Mouse (Mus musculus) spleen, adult 2 months (tissue): ENCODE measurements around the gene Erc2. TPM values are rescaled to one million over a fixed set of nuclear protein-coding genes. Genes with fewer than 3 reads are reported as not detected.

Experiments used
- DNase-seq, 2 experiments: peaks; one replicate each; pipeline versions ENCODE4 v3.0.0 to v3.0.0-alpha.2; 2012 to 2021; ENCODE audit warnings: low spot score in 2 of 2, low read depth in 1 of 2
- H3K27ac ChIP-seq: fragments of 200-500 bp; 2 replicates; pipeline ENCODE4 v1.5.1; 2012; ENCODE audit warnings: low read length, inconsistent platforms; ENCODE audit not compliant: insufficient read depth
- H3K27me3 ChIP-seq: fragments of 200-500 bp; 2 replicates; pipeline ENCODE4 v1.6.1; 2012; ENCODE audit warnings: mild to moderate bottlenecking, moderate library complexity, low read length, inconsistent platforms; ENCODE audit not compliant: control insufficient read depth, insufficient read depth
- H3K36me3 ChIP-seq: fragments of 200-500 bp; 2 replicates; pipeline ENCODE4 v1.6.1; 2012; ENCODE audit warnings: mild to moderate bottlenecking, low read length, inconsistent platforms; ENCODE audit not compliant: control insufficient read depth, insufficient read depth
- H3K4me1 ChIP-seq: fragments of 200-500 bp; 2 replicates; pipeline ENCODE4 v1.6.1; 2011; ENCODE audit warnings: inconsistent platforms; ENCODE audit not compliant: control insufficient read depth, insufficient read depth, insufficient read length
- H3K4me3 ChIP-seq: fragments of 200-500 bp; 2 replicates; pipeline ENCODE4 v1.5.1; 2011; ENCODE audit warnings: mild to moderate bottlenecking, inconsistent platforms; ENCODE audit not compliant: insufficient read depth, insufficient read length; ENCODE audit errors: extremely low read depth
- CTCF ChIP-seq: fragments of 200-500 bp; IDR thresholded peaks from 2 replicates; pipeline ENCODE4 v1.5.1; 2011; ENCODE audit warnings: mild to moderate bottlenecking, inconsistent platforms; ENCODE audit not compliant: insufficient read depth, insufficient read length, insufficient replicate concordance; ENCODE audit errors: extremely low read depth
- POLR2A ChIP-seq: fragments of 200-500 bp; IDR thresholded peaks from 2 replicates; pipeline ENCODE4 v1.6.1; 2011; ENCODE audit warnings: low read depth, low read length, inconsistent platforms
- WGBS: fragments of 180-500 bp; shearing (Covaris S2); methylation state at CpG from one replicate; pipeline ENCODE4 v1.1.7; 2018; 5-methylcytosine and 5-hydroxymethylcytosine counted together
- polyA plus RNA-seq: library from polyadenylated mRNA; depleted of rRNA; stranded (reverse); fragments of >200 nt; gene quantifications from 2 replicates; pipeline ENCODE4 v1.2.3, GENCODE M21; 2012

Gene Erc2
- polyA plus RNA-seq, 1 experiment, result 0.11 TPM

- Histone ChIP-seq H3K27me3 (no peaks in the 10 kb centered on the region), H3K36me3 (no peaks in the 10 kb centered on the region), H3K4me3 (no peak overlapping the region), H3K4me1 (no peaks in the 10 kb centered on the region), H3K27ac (no peak overlapping the region)
- no peak for DNase-seq
- TF ChIP-seq CTCF, result no peak
- TF ChIP-seq POLR2A, result no peak
- 83% methylated on average over 7 of the region's 7 CpGs for WGBS
Measured at GRCm38 (mm10) chr14:28274826-28275225, 652.6 kb downstream of the Erc2 start.

- TF ChIP-seq POLR2A, result no peak
- no peak for TF ChIP-seq CTCF
- H3K36me3 ChIP-seq, result no peaks in the 10 kb centered on the region
- H3K27ac ChIP-seq, result no peak overlapping the region
- no peaks in the 10 kb centered on the region for H3K27me3 ChIP-seq
- no peaks in the 10 kb centered on the region for H3K4me1 ChIP-seq
- DNase-seq, result no peak
- no peak overlapping the region for H3K4me3 ChIP-seq
- WGBS, result 86% methylated on average over 6 of the region's 6 CpGs
Measured at GRCm38 (mm10) chr14:28278951-28279350, 656.7 kb downstream of the Erc2 start.

GRCm38 (mm10) chr14:28280376-28280775, 658.1 kb downstream of the Erc2 start:
- H3K36me3 ChIP-seq, result no peaks in the 10 kb centered on the region
- no peak overlapping the region for H3K27ac ChIP-seq
- no peaks in the 10 kb centered on the region for H3K4me1 ChIP-seq
- DNase-seq, result no peak
- H3K4me3 ChIP-seq, result no peak overlapping the region
- 89% methylated on average over 1 of the region's 1 CpGs for WGBS
- no peak for TF ChIP-seq CTCF
- no peak for TF ChIP-seq POLR2A
- H3K27me3 ChIP-seq, result no peaks in the 10 kb centered on the region

GRCm38 (mm10) chr14:28283319-28284095, 661.3 kb downstream of the Erc2 start:
- no peak for DNase-seq
- 96% methylated on average over 1 of the region's 1 CpGs for WGBS

GRCm38 (mm10) chr14:28286511-28286910, 664.3 kb downstream of the Erc2 start:
- no peak for DNase-seq
- no peaks in the 10 kb centered on the region for H3K27me3 ChIP-seq
- no peak for TF ChIP-seq CTCF
- TF ChIP-seq POLR2A, result no peak
- no peak overlapping the region for H3K4me3 ChIP-seq
- H3K27ac ChIP-seq, result no peak overlapping the region
- H3K36me3 ChIP-seq, result no peaks in the 10 kb centered on the region
- no peaks in the 10 kb centered on the region for H3K4me1 ChIP-seq

More at GRCm38 (mm10) chr14:28283319-28284095, 661.3 kb downstream of the Erc2 start:
- Histone ChIP-seq H3K27me3 (no peaks in the 10 kb centered on the region), H3K4me3 (no peak overlapping the region), H3K27ac (no peak overlapping the region), H3K36me3 (no peaks in the 10 kb centered on the region), H3K4me1 (no peaks in the 10 kb centered on the region)
- TF ChIP-seq CTCF, result no peak
- TF ChIP-seq POLR2A, result no peak

- H3K4me3 ChIP-seq, result no peak overlapping the region
- TF ChIP-seq POLR2A (no peak), CTCF (no peak)
- 90% methylated on average over 2 of the region's 2 CpGs for WGBS
Measured at GRCm38 (mm10) chr14:28288196-28288595, 666.0 kb downstream of the Erc2 start.

GRCm38 (mm10) chr14:28288926-28289325, 666.7 kb downstream of the Erc2 start:
- 69% methylated on average over 2 of the region's 2 CpGs for whole genome bisulfite sequencing

More at GRCm38 (mm10) chr14:28288196-28288595, 666.0 kb downstream of the Erc2 start:
- H3K27me3 ChIP-seq, result no peaks in the 10 kb centered on the region
- H3K36me3 ChIP-seq, result no peaks in the 10 kb centered on the region
- H3K27ac ChIP-seq, result no peak overlapping the region
- no peaks in the 10 kb centered on the region for H3K4me1 ChIP-seq
- DNase-seq, result no peak

More at GRCm38 (mm10) chr14:28288926-28289325, 666.7 kb downstream of the Erc2 start:
- no peak for TF ChIP-seq POLR2A
- TF ChIP-seq CTCF, result no peak
- H3K27ac ChIP-seq, result no peak overlapping the region
- H3K36me3 ChIP-seq, result no peaks in the 10 kb centered on the region
- H3K4me3 ChIP-seq, result no peak overlapping the region
- no peak for DNase-seq
- H3K4me1 ChIP-seq, result no peaks in the 10 kb centered on the region
- H3K27me3 ChIP-seq, result no peaks in the 10 kb centered on the region
